In the genomic region with DNA sequence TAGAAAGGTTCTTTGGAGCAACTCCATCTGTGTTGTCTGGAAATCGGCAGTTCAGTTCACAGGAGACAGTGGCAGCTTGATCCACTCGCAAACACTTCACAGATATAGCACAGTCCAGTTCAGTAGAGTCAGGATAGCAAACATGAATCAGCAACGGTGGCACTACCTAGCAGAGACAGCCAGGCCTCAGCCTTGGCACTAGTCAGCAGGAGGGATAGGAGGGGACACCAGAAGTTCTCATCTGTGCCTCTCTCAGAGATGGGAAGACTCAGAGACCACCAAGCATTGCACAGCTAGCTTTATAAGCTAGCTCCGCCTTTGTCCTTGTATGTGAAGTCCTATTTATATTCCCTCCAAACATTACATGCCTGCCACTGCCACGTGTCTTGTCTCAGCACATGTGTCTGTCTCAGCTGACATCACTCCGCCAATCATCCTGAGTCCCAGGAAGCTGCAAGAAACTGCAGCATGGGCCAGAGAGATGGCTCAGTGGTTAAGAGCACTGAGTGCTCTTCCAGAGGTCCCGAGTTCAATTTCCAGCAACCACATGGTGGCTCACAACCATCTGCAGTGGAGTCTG, we compare ENCODE assay signal across 8 mouse cellular contexts. TPM values are rescaled to one million over a fixed set of nuclear protein-coding genes. Genes with fewer than 3 reads are reported as not detected.
DNase-seq lines count a peak whose midpoint lies in the region; ATAC-seq and TF ChIP-seq lines count a peak whose summit lies in the region.

No protein-coding gene starts in this region.

- intact Hi-C loops in heart, postnatal 36 days (cut with DNase I) = no loop called here

- peak overlapping the region; percentile 42 for H3K4me3 ChIP-seq in heart, embryonic 10.5 days
- H3K4me3 ChIP-seq in bone marrow macrophage, adult 2 months (ENCODE audit: insufficient read depth, low read length) = peak overlapping the region; percentile 48
- peak overlapping the region; percentile 20 for H3K4me3 ChIP-seq in hindbrain, embryonic 14.5 days (replicated peaks; ENCODE audit: low read length)
- H3K4me3 ChIP-seq in midbrain, embryonic 12.5 days = peak overlapping the region; percentile 32

- TF ChIP-seq POLR2A in bone marrow macrophage, adult 2 months (IDR thresholded peaks at IDR 0.05; ENCODE audit: borderline replicate concordance, low read depth, low read length) = no peak

- WGBS in heart, embryonic 10.5 days = 66% methylated on average over 7 of the region's 7 CpGs
- WGBS in hindbrain, embryonic 14.5 days = 72% methylated on average over 7 of the region's 7 CpGs
- WGBS in midbrain, embryonic 12.5 days = 74% methylated on average over 7 of the region's 7 CpGs

- H3K4me2 ChIP-seq in hindbrain, embryonic 14.5 days (replicated peaks) = peak overlapping the region; percentile 45
- H3K4me2 ChIP-seq in midbrain, embryonic 12.5 days (replicated peaks) = peak overlapping the region; percentile 44

- H3K27me3 ChIP-seq in heart, embryonic 10.5 days (ENCODE audit: insufficient read depth, poor library complexity, severe bottlenecking) = peaks cover 26% of the 10 kb centered on the region
- H3K27me3 ChIP-seq in hindbrain, embryonic 14.5 days (ENCODE audit: control insufficient read depth, insufficient read depth, low read length) = no peaks in the 10 kb centered on the region
- H3K27me3 ChIP-seq in midbrain, embryonic 12.5 days = peaks cover 16% of the 10 kb centered on the region; the same call in 1 of the 2 replicates

- H3K36me3 ChIP-seq in heart, embryonic 10.5 days = no peaks in the 10 kb centered on the region
- H3K36me3 ChIP-seq in hindbrain, embryonic 14.5 days (replicated peaks; ENCODE audit: control insufficient read depth, insufficient read depth) = no peaks in the 10 kb centered on the region
- H3K36me3 ChIP-seq in midbrain, embryonic 12.5 days = no peaks in the 10 kb centered on the region

- H3K9me3 ChIP-seq in heart, embryonic 10.5 days = no peaks in the 10 kb centered on the region
- H3K9me3 ChIP-seq in hindbrain, embryonic 14.5 days (ENCODE audit: control insufficient read depth, low read length) = no peaks in the 10 kb centered on the region
- H3K9me3 ChIP-seq in midbrain, embryonic 12.5 days = no peaks in the 10 kb centered on the region

- no peak overlapping the region for H3K9ac ChIP-seq in hindbrain, embryonic 14.5 days
- no peak overlapping the region for H3K9ac ChIP-seq in midbrain, embryonic 12.5 days (replicated peaks)

- DNase-seq in heart, embryonic 10.5 days (ENCODE audit: low spot score) = no peak
- no peak for DNase-seq in heart, postnatal 36 days
- DNase-seq in hindbrain, embryonic 14.5 days (ENCODE audit: low spot score) = no peak
- DNase-seq in frontal cortex, postnatal 36 days (ENCODE audit: low spot score in 2 of 2) = no peak
- no peak for DNase-seq in right cerebral cortex, postnatal 14 days
- no peak for DNase-seq in left cerebral cortex, adult 8-10 months (ENCODE audit: low spot score in 2 of 2)

- no peak for ATAC-seq in hindbrain, embryonic 14.5 days (ENCODE audit: low FRiP score)
- ATAC-seq in midbrain, embryonic 12.5 days (ENCODE audit: low FRiP score, low read depth) = no peak

- no peak overlapping the region for H3K27ac ChIP-seq in heart, embryonic 10.5 days
- H3K27ac ChIP-seq in bone marrow macrophage, adult 2 months (ENCODE audit: insufficient read depth, low read depth, low read length) = peak overlapping the region; percentile 53
- no peak overlapping the region for H3K27ac ChIP-seq in hindbrain, embryonic 14.5 days
- peak overlapping the region; percentile 11; the same call in 1 of the 2 replicates for H3K27ac ChIP-seq in midbrain, embryonic 12.5 days (replicated peaks)

- no peak for TF ChIP-seq CTCF in bone marrow macrophage, adult 2 months (IDR thresholded peaks at IDR 0.05; ENCODE audit: low read depth, low read length)

- peaks cover 29% of the 10 kb centered on the region for H3K4me1 ChIP-seq in heart, embryonic 10.5 days
- H3K4me1 ChIP-seq in bone marrow macrophage, adult 2 months (ENCODE audit: control insufficient read depth, insufficient read depth, low read length) = 0 out of 2 replicates have a peak, but pooled peaks cover 2% of the 10 kb centered on the region
- H3K4me1 ChIP-seq in hindbrain, embryonic 14.5 days (replicated peaks; ENCODE audit: control insufficient read depth, insufficient read depth, low read length) = peaks cover 16% of the 10 kb centered on the region
- H3K4me1 ChIP-seq in midbrain, embryonic 12.5 days = peaks cover 15% of the 10 kb centered on the region

RNA-seq across cellular contexts. Expression of a gene that starts 1.9 kb away (rescaled TPM):
- 27.8 and 42.2 TPM in 2 replicates for polyA plus RNA-seq in heart, embryonic 10.5 days (2016; fragmentation: Nextera tagmentation; extraction: Ambion mirVana)
- 100 to 1,000 TPM; 629 to 755 TPM for total RNA-seq in heart, postnatal 36 days (2021)
- polyA plus RNA-seq in bone marrow macrophage, adult 2 months (2012; ENCODE audit: insufficient read depth, insufficient read length, missing spikeins) = 79.8 and 87.1 TPM in 2 replicates
- polyA plus RNA-seq in hindbrain, embryonic 14.5 days (2014; fragmentation: Nextera tagmentation; extraction: Ambion mirVana) = 53.4 and 57.4 TPM in 2 replicates
- 69.1 and 71.8 TPM in 2 replicates for polyA plus RNA-seq in midbrain, embryonic 12.5 days (2016; fragmentation: Nextera tagmentation; extraction: Ambion mirVana)
- total RNA-seq in left cerebral cortex, adult 8-10 months (2022) = 100 to 1,000 TPM; 329 to 369 (median 363) TPM

RNA-seq across cellular contexts. Expression of a gene that starts 23.5 kb away (rescaled TPM):
- 340 and 349 TPM in 2 replicates for polyA plus RNA-seq in heart, embryonic 10.5 days (2016; fragmentation: Nextera tagmentation; extraction: Ambion mirVana)
- total RNA-seq in heart, postnatal 36 days (2021) = 10 to 100 TPM; 63.7 to 64.2 TPM
- 112 and 119 TPM in 2 replicates for polyA plus RNA-seq in bone marrow macrophage, adult 2 months (2012; ENCODE audit: insufficient read depth, insufficient read length, missing spikeins)
- polyA plus RNA-seq in hindbrain, embryonic 14.5 days (2014; fragmentation: Nextera tagmentation; extraction: Ambion mirVana) = 197 and 208 TPM in 2 replicates
- polyA plus RNA-seq in midbrain, embryonic 12.5 days (2016; fragmentation: Nextera tagmentation; extraction: Ambion mirVana) = 210 and 216 TPM in 2 replicates
- 100 to 1,000 TPM in 1 of 4 experiments, 10 to 100 TPM in 3; 92.1 to 102 (median 93.0) TPM for total RNA-seq in left cerebral cortex, adult 8-10 months (2022)

RNA-seq across cellular contexts. Expression of a gene that starts 39.8 kb away (rescaled TPM):
- 4.5 and 5.2 TPM in 2 replicates for polyA plus RNA-seq in heart, embryonic 10.5 days (2016; fragmentation: Nextera tagmentation; extraction: Ambion mirVana)
- total RNA-seq in heart, postnatal 36 days (2021) = 1 to 10 TPM in 1 of 2 experiments, under 1 TPM in 1; 0.65 to 2.1 TPM
- not detected in 2 replicates for polyA plus RNA-seq in bone marrow macrophage, adult 2 months (2012; ENCODE audit: insufficient read depth, insufficient read length, missing spikeins)
- polyA plus RNA-seq in hindbrain, embryonic 14.5 days (2014; fragmentation: Nextera tagmentation; extraction: Ambion mirVana) = 5.2 and 6.4 TPM in 2 replicates
- polyA plus RNA-seq in midbrain, embryonic 12.5 days (2016; fragmentation: Nextera tagmentation; extraction: Ambion mirVana) = 1.6 and 1.8 TPM in 2 replicates
- total RNA-seq in left cerebral cortex, adult 8-10 months (2022) = 1 to 10 TPM; 3.4 to 5.3 (median 4.4) TPM

Comparison
In these comparisons a context has a peak if more than half of its experiments do, and no peak if none do; other contexts are left out.
1. H3K27ac ChIP-seq: peak in bone marrow macrophage, adult 2 months (single experiment) and midbrain, embryonic 12.5 days (single experiment); none in heart, embryonic 10.5 days (single experiment) and hindbrain, embryonic 14.5 days (single experiment).
2. Peak in every context shown above with its lines, with median percentiles within 50 percentile points of each other: H3K4me3 ChIP-seq.